Mouse (Mus musculus) heart, adult 8-10 months (tissue): ENCODE measurements around the gene Rps6ka2. TPM values are rescaled to one million over a fixed set of nuclear protein-coding genes. Genes with fewer than 3 reads are reported as not detected.
A peak's percentile ranks its signal among the peaks of the same experiment; 100 is the strongest.
"Not testable (repeated sequence)": the region's sequence is repeated elsewhere in the genome, so short reads cannot be mapped to it uniquely, and the experiment has no call there.

ENCODE experiments used
- DNase-seq: peaks from one replicate; pipeline ENCODE4 v3.0.0; 2022; ENCODE audit warnings: low spot score
- total RNA-seq, 4 experiments: library from RNA; stranded (reverse); gene quantifications; 2 replicates each; pipeline ENCODE4 v1.2.4; 2022

Gene Rps6ka2
- 10 to 100 TPM; 44.5 to 56.3 (median 52.4) TPM for total RNA-seq

GRCm38 (mm10) chr17:7169627-7170303 is at the start of gene Rps6ka2:
Gene Rps6ka2, plus strand, starts transcription at chr17:7170115.
- peak; percentile 94 for DNase-seq

- DNase-seq: not testable (repeated sequence)
Observed at GRCm38 (mm10) chr17:7120835-7121234, 49.1 kb upstream of the Rps6ka2 start.

GRCm38 (mm10) chr17:7122554-7122953 is 47.4 kb upstream of the Rps6ka2 start:
- DNase-seq: not testable (repeated sequence)

GRCm38 (mm10) chr17:7126475-7126874 is 43.4 kb upstream of the Rps6ka2 start:
- DNase-seq: not testable (repeated sequence)

- DNase-seq: not testable (repeated sequence)
Observed at GRCm38 (mm10) chr17:7134002-7134401, 35.9 kb upstream of the Rps6ka2 start.

GRCm38 (mm10) chr17:7135277-7135676 is 34.6 kb upstream of the Rps6ka2 start:
- DNase-seq: not testable (repeated sequence)

GRCm38 (mm10) chr17:7138186-7138925 is 31.6 kb upstream of the Rps6ka2 start:
- DNase-seq: peak; percentile 44

- no peak for DNase-seq
Observed at GRCm38 (mm10) chr17:7140399-7141174, 29.3 kb upstream of the Rps6ka2 start.

- no peak for DNase-seq
Observed at GRCm38 (mm10) chr17:7142367-7142766, 27.5 kb upstream of the Rps6ka2 start.

- DNase-seq: no peak
Observed at GRCm38 (mm10) chr17:7143885-7144518, 25.9 kb upstream of the Rps6ka2 start.

GRCm38 (mm10) chr17:7145373-7146058 is 24.4 kb upstream of the Rps6ka2 start:
- DNase-seq: no peak

- no peak for DNase-seq
Observed at GRCm38 (mm10) chr17:7146479-7146878, 23.4 kb upstream of the Rps6ka2 start.

- DNase-seq: no peak
Observed at GRCm38 (mm10) chr17:7147920-7148321, 22.0 kb upstream of the Rps6ka2 start.

- DNase-seq: no peak
Observed at GRCm38 (mm10) chr17:7149328-7150195, 20.4 kb upstream of the Rps6ka2 start.

- no peak for DNase-seq
Observed at GRCm38 (mm10) chr17:7151446-7152100, 18.3 kb upstream of the Rps6ka2 start.

GRCm38 (mm10) chr17:7152662-7153061 is 17.3 kb upstream of the Rps6ka2 start:
- DNase-seq: no peak

GRCm38 (mm10) chr17:7163955-7164354 is 6.0 kb upstream of the Rps6ka2 start:
- DNase-seq: no peak

- no peak for DNase-seq
Observed at GRCm38 (mm10) chr17:7165524-7165923, 4.4 kb upstream of the Rps6ka2 start.

GRCm38 (mm10) chr17:7168961-7169626 is 821 bp upstream of the Rps6ka2 start:
- DNase-seq: peak; percentile 86
